Mouse (Mus musculus): ENCODE data around the gene Gm1043. TPM values are rescaled to one million over a fixed set of nuclear protein-coding genes. Genes with fewer than 3 reads are reported as not detected.
A peak's percentile ranks its signal among the peaks of the same experiment; 100 is the strongest.

Gm1043 gene
- polyA plus RNA-seq, 1 experiment: not detected

DNA sequence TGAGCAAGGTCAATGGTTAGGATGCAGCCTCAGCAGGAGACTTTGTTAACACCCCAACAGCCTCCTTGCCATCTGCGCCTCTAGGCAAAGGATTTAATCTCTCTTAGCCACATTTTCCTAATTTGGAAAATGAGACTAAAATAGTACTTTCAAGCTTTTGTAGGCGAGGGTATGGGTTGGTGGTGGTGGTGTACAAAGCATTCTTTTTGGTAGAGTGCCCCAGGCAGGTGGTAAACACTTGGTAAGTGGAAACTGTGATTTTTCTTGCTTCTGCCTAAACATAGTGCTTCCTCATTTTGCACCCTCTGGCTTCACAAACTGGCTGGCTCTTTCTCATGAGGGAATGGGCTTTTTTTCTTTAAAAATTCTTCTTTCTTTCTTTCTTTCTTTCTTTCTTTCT is 153.5 kb downstream of the Gm1043 start:
- H3K4me1 ChIP-seq (ENCODE audit: control insufficient read depth, insufficient read depth, low read length): peaks cover 23% of the 10 kb centered on the region
- 16% methylated on average over 2 of the region's 2 CpGs for WGBS
- no peak overlapping the region for H3K27ac ChIP-seq (ENCODE audit: insufficient read depth, low read depth, low read length)
- TF ChIP-seq POLR2A (IDR thresholded peaks at IDR 0.05; ENCODE audit: insufficient read depth, low read depth, low read length): no peak
- TF ChIP-seq CTCF (IDR thresholded peaks at IDR 0.05; ENCODE audit: insufficient read depth, low read depth, low read length): no peak
- H3K4me3 ChIP-seq (ENCODE audit: insufficient read depth, low read depth, low read length): no peak overlapping the region

DNA sequence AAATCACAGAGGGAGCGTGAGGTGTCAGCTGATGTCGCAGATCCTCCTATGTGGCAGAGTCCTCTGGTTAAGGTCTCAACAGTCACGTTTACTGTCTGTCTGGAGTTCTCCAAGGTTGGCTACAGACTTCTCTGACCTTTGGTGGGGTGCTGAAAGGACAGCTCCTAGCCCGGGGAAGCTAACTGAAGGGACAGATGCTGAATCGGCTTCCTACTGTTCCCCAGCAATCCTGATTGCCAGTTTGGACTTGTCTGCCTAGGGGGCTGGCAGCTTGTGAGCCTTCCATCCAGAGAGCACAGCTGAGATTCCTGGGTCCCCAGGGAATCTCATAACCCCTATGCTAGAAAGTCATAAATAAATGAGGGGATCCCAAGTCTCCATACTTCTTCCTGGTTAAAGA is 155.4 kb downstream of the Gm1043 start:
- 31% methylated on average over 5 of the region's 5 CpGs for WGBS
- no peak overlapping the region for H3K4me3 ChIP-seq (ENCODE audit: insufficient read depth, low read depth, low read length)
- TF ChIP-seq POLR2A (IDR thresholded peaks at IDR 0.05; ENCODE audit: insufficient read depth, low read depth, low read length): no peak
- TF ChIP-seq CTCF (IDR thresholded peaks at IDR 0.05; ENCODE audit: insufficient read depth, low read depth, low read length): no peak
- H3K4me1 ChIP-seq (ENCODE audit: control insufficient read depth, insufficient read depth, low read length): peaks cover 26% of the 10 kb centered on the region
- 0 out of 2 replicates have a peak overlapping the region, but pooled peaks have one; percentile 65 for H3K27ac ChIP-seq (ENCODE audit: insufficient read depth, low read depth, low read length)

DNA sequence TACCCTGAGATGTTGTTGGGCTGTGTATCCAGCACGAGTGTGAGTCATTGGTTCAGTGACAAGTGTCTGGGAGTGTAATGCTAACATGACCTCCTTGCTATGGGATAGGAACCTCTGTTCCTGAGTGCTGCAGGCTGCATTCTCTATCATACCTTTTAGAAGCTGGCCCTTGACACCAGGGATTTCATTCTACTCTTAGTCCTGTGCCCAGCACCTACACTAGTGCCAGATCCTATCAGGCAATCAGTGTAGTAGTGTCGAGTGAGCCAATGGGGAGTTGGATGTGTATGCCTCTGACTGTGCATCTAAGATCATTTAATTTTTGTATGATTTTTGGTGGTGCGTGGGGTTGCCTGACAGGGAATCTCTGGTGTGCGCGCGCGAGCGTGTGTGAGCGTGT is 156.1 kb downstream of the Gm1043 start:
- peaks cover 26% of the 10 kb centered on the region for H3K4me1 ChIP-seq (ENCODE audit: control insufficient read depth, insufficient read depth, low read length)
- TF ChIP-seq POLR2A (IDR thresholded peaks at IDR 0.05; ENCODE audit: insufficient read depth, low read depth, low read length): no peak
- no peak for TF ChIP-seq CTCF (IDR thresholded peaks at IDR 0.05; ENCODE audit: insufficient read depth, low read depth, low read length)
- H3K4me3 ChIP-seq (ENCODE audit: insufficient read depth, low read depth, low read length): peak overlapping the region; percentile 63
- WGBS: 4% methylated on average over 9 of the region's 9 CpGs
- peak overlapping the region; percentile 65 for H3K27ac ChIP-seq (ENCODE audit: insufficient read depth, low read depth, low read length)

DNA sequence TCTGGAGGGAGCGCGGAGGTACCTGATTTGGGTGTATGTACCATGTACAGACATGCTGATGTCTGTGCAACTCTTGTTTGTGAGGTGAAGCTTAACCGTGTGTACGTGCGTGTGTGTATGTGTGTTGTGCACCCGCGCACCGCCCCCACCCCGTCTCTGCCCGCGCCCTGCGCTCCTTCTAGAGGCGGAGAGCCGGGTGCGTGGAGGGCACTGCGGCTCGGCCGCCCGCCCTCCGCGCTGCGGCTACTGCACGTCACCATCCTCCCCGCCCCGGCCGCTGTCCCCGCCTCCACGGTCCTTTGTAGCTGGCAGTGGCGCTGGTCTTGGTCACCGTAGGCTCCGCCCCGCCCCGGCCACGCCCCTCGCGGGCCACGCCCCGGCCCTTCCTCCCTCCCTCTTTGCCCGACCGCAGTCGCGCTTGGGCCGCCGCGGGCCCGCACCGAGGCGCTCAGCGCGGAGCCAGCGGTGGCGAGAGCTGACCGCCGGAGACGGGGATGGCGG is 156.5 kb downstream of the Gm1043 start, which contains the start of gene Crmp1:
Crmp1 (plus strand) TSS at position 290 of the 501 bp plus-strand sequence.
- TF ChIP-seq POLR2A (IDR thresholded peaks at IDR 0.05; ENCODE audit: insufficient read depth, low read depth, low read length) (peak; percentile 84), CTCF (IDR thresholded peaks at IDR 0.05; ENCODE audit: insufficient read depth, low read depth, low read length) (no peak)
- WGBS: 2% methylated on average over 55 of the region's 56 CpGs
- Histone ChIP-seq H3K4me3 (ENCODE audit: insufficient read depth, low read depth, low read length) (peak within 1 kb of the TSS; percentile 63), H3K4me1 (ENCODE audit: control insufficient read depth, insufficient read depth, low read length) (peaks cover 26% of the 10 kb centered on the region), H3K27ac (ENCODE audit: insufficient read depth, low read depth, low read length) (peak within 1 kb of the TSS; percentile 65)

DNA sequence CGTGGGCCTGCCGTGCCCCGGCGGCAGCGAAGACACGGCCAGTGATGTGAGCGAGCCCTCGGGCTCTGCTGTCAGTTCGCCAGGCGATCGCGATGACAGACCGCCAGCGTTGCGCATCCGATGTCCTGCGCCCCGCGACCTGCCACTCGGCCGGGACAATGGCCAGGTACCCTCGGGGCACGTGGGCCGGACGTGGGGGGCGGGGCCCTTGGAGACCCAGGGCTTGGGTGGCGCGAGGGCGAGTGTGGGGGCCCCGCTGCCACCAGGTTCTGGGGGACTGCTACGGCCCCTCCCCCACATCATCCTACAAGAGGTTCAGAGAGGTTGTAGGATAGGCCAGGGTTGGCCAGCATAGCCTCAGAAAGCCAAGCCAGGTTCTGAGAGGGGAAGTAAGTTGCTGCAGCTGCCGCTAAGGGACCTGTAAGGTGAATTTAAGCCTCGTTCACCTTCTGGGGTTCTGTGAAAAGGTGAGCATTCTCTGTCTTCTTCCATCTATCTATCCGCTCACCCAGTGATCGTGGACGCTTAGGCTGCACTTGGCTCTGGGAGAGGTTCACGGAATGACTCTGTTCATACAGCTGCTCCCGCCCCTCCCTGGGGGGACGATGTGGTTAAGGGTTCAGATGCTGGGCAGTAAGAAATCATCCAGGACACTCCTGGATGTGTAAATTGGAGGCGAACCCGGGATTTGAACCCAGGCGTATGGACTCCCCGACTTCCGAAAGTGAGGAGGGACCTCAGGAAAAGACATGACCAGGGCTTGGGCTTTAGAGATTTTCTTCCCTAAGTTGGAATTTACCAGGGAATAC is 157.4 kb downstream of the Gm1043 start:
- Histone ChIP-seq H3K27ac (ENCODE audit: insufficient read depth, low read depth, low read length) (peak overlapping the region; percentile 56), H3K4me3 (ENCODE audit: insufficient read depth, low read depth, low read length) (peak overlapping the region; percentile 63), H3K4me1 (ENCODE audit: control insufficient read depth, insufficient read depth, low read length) (peaks cover 31% of the 10 kb centered on the region)
- TF ChIP-seq CTCF (IDR thresholded peaks at IDR 0.05; ENCODE audit: insufficient read depth, low read depth, low read length) (no peak), POLR2A (IDR thresholded peaks at IDR 0.05; ENCODE audit: insufficient read depth, low read depth, low read length) (no peak)
- 6% methylated on average over 44 of the region's 44 CpGs for WGBS

DNA sequence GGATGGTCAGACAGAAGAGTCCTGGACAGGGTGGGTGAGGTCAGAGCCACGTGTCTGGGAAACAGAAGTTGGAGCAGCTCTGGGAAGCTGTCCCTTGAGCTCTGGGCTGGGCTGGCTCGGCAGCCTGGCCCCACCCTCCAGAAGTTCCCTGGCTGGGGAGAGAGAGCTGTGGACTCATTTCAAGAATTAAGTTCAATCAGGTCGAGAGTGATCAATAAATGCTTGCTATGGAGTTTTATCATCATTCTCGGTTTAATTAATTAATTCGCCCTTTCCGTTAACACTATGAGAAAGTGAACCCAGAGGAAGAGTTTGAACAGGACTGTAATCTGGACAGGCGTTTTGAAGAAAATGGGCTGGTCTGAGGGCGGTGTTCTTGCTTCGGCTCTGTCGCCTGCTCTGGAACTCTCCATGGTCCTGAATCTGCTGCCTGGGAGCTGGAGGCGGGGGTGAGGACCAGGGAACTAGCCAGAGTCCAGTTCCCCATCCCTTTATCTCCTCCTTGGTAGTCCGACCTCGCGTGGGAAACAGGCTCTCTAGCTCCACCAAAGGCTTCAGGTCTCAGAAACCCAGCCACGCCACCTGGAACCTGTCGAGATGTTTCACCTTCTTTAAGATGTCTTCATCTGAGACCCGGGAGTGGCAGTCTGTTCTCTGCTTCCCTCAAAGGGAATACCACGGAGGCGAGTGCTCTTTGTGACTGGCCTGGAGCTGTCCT is 158.2 kb downstream of the Gm1043 start:
- no peak for TF ChIP-seq POLR2A (IDR thresholded peaks at IDR 0.05; ENCODE audit: insufficient read depth, low read depth, low read length)
- TF ChIP-seq CTCF (IDR thresholded peaks at IDR 0.05; ENCODE audit: insufficient read depth, low read depth, low read length): no peak
- Histone ChIP-seq H3K4me1 (ENCODE audit: control insufficient read depth, insufficient read depth, low read length) (peaks cover 33% of the 10 kb centered on the region), H3K27ac (ENCODE audit: insufficient read depth, low read depth, low read length) (peak overlapping the region; percentile 56), H3K4me3 (ENCODE audit: insufficient read depth, low read depth, low read length) (peak overlapping the region; percentile 63)
- 3% methylated on average over 19 of the region's 19 CpGs for WGBS

DNA sequence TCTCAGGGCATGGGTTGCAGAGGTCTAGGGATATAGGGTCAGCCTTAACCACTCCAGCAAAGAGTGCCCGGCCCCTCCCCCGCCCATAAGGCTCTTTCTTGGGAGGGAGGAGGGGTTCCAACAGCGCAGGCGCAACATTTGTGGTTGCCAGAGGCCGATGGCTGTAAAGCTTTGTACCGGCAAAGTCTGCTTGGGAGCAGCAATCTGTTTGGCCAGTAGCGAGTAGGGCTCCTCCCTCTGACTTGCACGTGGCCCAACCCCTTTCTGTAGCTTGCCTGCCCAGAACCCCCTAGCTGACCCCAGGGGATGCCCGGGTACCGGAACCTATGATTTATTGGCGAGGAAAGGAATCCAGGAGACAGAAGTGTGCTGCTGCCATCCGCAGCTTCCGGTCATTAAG is 159.0 kb downstream of the Gm1043 start:
- under 1% methylated on average over 13 of the region's 13 CpGs for WGBS
- Histone ChIP-seq H3K4me1 (ENCODE audit: control insufficient read depth, insufficient read depth, low read length) (peaks cover 35% of the 10 kb centered on the region), H3K27ac (ENCODE audit: insufficient read depth, low read depth, low read length) (peak overlapping the region; percentile 52), H3K4me3 (ENCODE audit: insufficient read depth, low read depth, low read length) (peak overlapping the region; percentile 63)
- TF ChIP-seq CTCF (IDR thresholded peaks at IDR 0.05; ENCODE audit: insufficient read depth, low read depth, low read length): no peak
- TF ChIP-seq POLR2A (IDR thresholded peaks at IDR 0.05; ENCODE audit: insufficient read depth, low read depth, low read length): 0 out of 2 replicates have a peak, but pooled peaks have one; percentile 30

DNA sequence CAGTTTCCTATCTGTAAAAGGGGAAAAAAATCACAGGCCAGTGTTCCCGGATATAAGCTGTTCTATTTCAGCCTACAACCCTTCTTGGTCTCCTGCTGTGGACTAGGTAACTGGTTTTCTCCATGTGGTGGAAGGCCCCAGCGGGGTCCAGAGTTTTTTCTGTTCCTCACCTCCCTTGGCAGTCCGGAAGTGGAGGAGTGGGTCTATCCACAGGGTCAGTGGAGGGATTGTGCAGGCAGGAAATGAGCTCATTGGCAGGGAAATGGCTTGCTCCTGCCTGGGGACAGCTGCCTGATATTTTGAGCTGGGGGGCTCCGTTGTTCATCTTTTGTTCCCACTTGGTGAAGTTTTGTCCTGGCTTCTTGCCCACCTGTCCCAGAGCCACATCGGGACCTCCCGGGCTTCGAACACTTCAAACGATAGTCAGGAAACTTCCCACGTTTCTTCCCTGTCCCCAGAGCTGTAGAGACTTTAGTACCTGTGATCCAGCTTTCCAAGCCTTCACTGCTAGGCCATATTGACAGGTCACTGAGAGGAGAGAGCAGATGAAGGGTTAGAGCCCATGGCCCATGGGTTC is 159.6 kb downstream of the Gm1043 start:
- no peak for TF ChIP-seq CTCF (IDR thresholded peaks at IDR 0.05; ENCODE audit: insufficient read depth, low read depth, low read length)
- no peak for TF ChIP-seq POLR2A (IDR thresholded peaks at IDR 0.05; ENCODE audit: insufficient read depth, low read depth, low read length)
- H3K4me3 ChIP-seq (ENCODE audit: insufficient read depth, low read depth, low read length): peak overlapping the region; percentile 63
- H3K4me1 ChIP-seq (ENCODE audit: control insufficient read depth, insufficient read depth, low read length): peaks cover 38% of the 10 kb centered on the region
- H3K27ac ChIP-seq (ENCODE audit: insufficient read depth, low read depth, low read length): peak overlapping the region; percentile 47; the same call in 1 of the 2 replicates
- 32% methylated on average over 9 of the region's 9 CpGs for WGBS
